Mouse (Mus musculus): ENCODE data around the gene Arrb1. TPM values are rescaled to one million over a fixed set of nuclear protein-coding genes. Genes with fewer than 3 reads are reported as not detected.

Gene Arrb1
- polyA plus RNA-seq, 1 experiment from 2014 or later, result 19.1 TPM

DNA sequence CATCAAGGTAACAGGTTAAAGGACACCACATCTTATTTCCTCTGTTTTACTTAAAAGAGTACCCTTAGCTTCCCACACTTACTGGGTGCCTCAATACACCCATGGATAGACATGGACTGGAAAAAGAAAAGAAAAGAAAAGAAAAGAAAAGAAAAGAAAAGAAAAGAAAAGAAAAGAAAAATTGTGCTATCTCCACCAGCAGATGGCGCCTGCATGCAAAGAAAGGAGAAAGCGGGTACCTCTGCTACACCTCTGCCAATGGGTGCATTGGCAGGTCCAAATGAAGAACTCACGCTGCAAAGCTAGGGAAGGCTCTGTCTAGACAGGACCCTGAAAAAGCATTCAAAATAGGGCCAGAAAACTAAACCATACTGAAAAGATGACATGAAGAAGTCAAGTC lies 83.6 kb downstream of the Arrb1 start:
- 9% methylated on average over 3 of the region's 3 CpGs for WGBS
- no peak overlapping the region for H3K4me3 ChIP-seq
- H3K36me3 ChIP-seq, result no peaks in the 10 kb centered on the region
- H3K27ac ChIP-seq (replicated peaks), result no peak overlapping the region
- ATAC-seq (ENCODE audit: low FRiP score, low read depth), result no peak
- no peak overlapping the region for H3K4me2 ChIP-seq
- no peaks in the 10 kb centered on the region for H3K27me3 ChIP-seq
- H3K9ac ChIP-seq, result no peak overlapping the region
- H3K9me3 ChIP-seq, result no peaks in the 10 kb centered on the region
- H3K4me1 ChIP-seq (replicated peaks), result no peaks in the 10 kb centered on the region

DNA sequence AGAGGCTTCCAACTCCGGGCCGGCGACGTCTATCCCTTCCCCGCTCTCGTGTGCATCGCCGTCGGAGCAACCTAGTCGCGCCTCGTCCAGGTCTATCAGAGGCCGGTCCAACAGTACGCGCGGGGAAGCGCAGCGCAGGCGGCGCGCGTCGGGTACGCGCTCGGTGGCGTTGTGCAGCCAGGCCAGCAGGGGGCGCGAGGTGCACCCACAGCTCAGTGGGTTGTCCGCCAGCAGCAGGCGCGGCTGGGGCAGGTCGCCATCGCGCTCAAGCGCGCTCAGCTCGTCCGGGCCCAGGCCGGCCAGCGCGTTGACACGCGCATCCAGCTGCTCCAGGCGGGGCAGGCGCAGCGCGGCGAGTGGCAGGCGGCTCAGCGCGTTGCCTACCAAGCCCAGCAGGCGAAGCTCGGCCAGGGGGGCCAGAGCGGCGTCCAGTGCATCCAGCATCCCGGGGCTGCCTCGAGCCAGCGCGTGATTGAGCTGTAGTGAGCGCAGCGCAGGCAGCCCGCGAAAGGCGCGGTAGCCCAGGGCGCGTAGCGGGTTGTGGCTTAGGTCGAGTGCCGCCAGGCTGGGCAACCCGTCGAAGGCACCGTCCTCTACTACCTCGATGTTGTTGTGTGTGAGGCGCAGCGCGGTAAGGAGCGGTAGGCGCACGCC lies 90.6 kb downstream of the Arrb1 start:
- no peaks in the 10 kb centered on the region for H3K9me3 ChIP-seq
- peak overlapping the region; percentile 20; the same call in 1 of the 2 replicates for H3K27ac ChIP-seq (replicated peaks)
- peak overlapping the region; percentile 49 for H3K9ac ChIP-seq
- peak; percentile 90 for ATAC-seq (ENCODE audit: low FRiP score, low read depth)
- peaks cover 23% of the 10 kb centered on the region for H3K4me1 ChIP-seq (replicated peaks)
- peak overlapping the region; percentile 75 for H3K4me2 ChIP-seq
- H3K36me3 ChIP-seq, result no peaks in the 10 kb centered on the region
- H3K4me3 ChIP-seq, result peak overlapping the region; percentile 46
- peaks cover 34% of the 10 kb centered on the region for H3K27me3 ChIP-seq
- WGBS, result under 1% methylated on average over 81 of the region's 81 CpGs

DNA sequence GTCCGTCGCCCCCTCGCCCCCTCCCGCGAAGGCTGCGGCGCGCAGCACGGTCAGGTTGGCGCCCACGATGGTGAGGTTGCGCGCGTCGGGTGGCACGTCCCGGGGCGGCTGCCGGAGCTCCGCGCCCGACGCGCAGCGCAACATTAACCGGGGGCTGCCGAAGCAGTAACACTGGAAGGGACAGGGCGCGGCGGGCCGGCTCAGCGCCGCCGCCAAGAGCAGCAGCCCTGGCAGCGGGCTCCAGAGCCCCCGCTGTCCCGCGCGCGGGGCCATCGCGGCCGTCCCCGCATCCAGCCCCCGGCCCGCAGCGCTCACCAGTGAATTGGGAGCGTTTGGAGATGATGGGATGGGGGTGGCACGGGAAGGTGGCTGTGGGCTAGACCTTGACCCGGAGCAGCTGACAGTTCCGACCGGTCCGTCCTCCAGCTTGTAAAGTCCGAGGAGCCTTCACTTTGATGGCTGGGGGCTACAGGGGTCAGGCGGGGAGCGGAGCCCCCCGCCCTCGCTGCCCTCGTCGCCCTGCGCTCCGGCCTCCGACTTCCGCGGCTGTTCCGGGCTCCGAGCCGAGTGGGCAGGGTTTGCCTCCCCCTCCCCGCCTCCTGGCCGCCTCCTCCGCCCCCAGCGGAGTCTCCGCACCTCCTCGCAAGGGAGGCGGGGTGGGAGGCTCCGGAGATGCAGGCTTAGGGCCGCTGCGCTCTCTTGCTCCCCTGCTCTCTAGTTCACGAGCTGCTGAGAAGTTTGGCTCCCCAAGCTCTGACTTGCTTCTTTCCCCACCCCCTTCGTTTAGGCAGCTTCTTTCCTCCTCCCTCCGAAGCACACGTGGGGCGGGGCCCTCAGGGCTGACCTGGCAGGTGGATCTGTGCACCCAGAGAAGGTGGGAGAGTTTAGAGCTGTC lies 91.4 kb downstream of the Arrb1 start, which contains the start of gene Tpbgl:
Tpbgl (minus strand) TSS at position 728 of the 895 bp plus-strand sequence.
- H3K36me3 ChIP-seq, result no peaks in the 10 kb centered on the region
- no peaks in the 10 kb centered on the region for H3K9me3 ChIP-seq
- peak within 1 kb of the TSS; percentile 46 for H3K4me3 ChIP-seq
- no peak; the same call in 1 of the 2 replicates for ATAC-seq (ENCODE audit: low FRiP score, low read depth)
- under 1% methylated on average over 72 of the region's 83 CpGs for WGBS
- peaks cover 34% of the 10 kb centered on the region for H3K27me3 ChIP-seq
- peak within 1 kb of the TSS; percentile 49 for H3K9ac ChIP-seq
- peak within 1 kb of the TSS; percentile 20; the same call in 1 of the 2 replicates for H3K27ac ChIP-seq (replicated peaks)
- peaks cover 23% of the 10 kb centered on the region for H3K4me1 ChIP-seq (replicated peaks)
- H3K4me2 ChIP-seq, result peak within 1 kb of the TSS; percentile 75

DNA sequence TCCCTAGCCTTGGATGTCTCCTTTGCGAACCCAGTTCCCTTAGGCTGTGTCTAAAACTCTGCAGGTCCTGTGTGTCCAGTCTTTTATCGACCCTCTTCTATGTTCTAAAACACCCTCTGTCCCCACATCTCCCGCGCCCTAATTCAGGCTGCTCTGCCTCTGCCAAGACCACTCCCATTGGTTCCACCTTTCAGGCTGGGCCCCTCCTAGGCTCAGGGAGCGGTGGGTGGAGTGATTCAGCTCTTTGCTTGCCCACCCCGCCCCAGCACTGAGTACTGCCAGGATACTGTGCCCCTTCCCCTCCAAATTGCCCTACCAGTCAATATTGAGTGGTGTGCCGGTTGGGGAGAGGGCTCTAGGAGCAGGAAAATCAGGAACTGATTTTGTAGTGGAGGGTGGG lies 92.1 kb downstream of the Arrb1 start:
- H3K36me3 ChIP-seq, result no peaks in the 10 kb centered on the region
- H3K4me2 ChIP-seq, result peak overlapping the region; percentile 75
- H3K9ac ChIP-seq, result no peak overlapping the region
- peaks cover 34% of the 10 kb centered on the region for H3K27me3 ChIP-seq
- WGBS, result 11% methylated on average over 7 of the region's 7 CpGs
- H3K4me3 ChIP-seq, result peak overlapping the region; percentile 46
- H3K27ac ChIP-seq (replicated peaks), result no peak overlapping the region
- ATAC-seq (ENCODE audit: low FRiP score, low read depth), result no peak
- no peaks in the 10 kb centered on the region for H3K9me3 ChIP-seq
- H3K4me1 ChIP-seq (replicated peaks), result peaks cover 23% of the 10 kb centered on the region

DNA sequence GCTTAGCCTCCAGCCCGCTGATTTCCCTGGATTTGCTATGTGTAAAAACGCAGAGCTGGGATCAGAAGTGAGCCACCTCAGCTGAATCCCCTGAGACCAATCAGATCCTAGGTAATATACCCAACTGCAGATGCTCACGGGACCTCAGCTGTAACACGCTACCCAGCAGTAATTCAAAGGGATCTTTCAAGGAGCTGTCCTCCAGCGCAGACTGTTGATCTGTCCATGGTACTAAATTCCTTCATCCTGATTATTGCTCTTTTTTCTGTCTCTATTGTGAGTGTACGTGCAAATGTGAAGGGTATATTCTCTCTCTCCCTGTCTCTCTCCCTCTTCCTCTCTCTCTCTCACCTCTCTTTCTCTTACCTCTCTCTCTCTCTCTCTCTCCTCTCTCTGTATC lies 97.0 kb downstream of the Arrb1 start:
- H3K9me3 ChIP-seq, result no peaks in the 10 kb centered on the region
- H3K4me1 ChIP-seq (replicated peaks), result peaks cover 3% of the 10 kb centered on the region
- no peak for ATAC-seq (ENCODE audit: low FRiP score, low read depth)
- H3K4me3 ChIP-seq, result no peak overlapping the region
- no peak overlapping the region for H3K4me2 ChIP-seq
- no peak overlapping the region for H3K9ac ChIP-seq
- no peaks in the 10 kb centered on the region for H3K36me3 ChIP-seq
- H3K27ac ChIP-seq (replicated peaks), result no peak overlapping the region
- peaks cover 13% of the 10 kb centered on the region for H3K27me3 ChIP-seq
- 24% methylated on average over 6 of the region's 6 CpGs for WGBS

DNA sequence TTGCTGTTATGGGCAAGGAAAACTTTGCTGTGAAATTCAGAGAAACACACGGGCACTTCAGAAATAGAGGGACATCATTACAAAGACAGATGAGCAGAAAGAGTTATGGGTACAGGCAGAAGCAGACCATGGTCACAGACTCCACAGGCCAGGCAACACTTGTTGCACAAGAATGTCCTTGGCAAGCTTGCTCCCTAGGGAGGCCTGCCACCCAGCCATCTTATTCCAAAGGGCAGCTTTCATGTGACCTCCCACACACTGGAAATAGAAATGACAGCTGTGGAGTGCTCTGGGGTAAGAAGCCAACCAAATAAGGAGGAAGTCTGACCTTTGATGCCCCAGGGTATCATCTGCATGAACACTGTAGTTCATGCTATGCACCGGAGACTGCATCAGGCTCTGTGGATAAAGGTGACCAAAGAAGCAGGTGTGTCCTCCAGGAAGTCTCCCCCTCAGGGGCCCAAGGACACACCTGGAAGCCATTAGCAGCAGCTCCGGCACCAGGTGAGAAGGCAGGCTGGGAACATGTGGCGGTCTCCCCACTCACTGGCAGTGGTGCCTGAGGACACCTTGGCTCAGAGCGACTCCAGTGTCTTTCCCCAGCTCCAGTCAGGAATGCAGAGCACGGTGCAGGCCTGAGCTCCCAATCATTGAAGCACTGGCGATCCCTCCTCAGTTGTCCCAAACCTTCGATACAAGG lies 98.8 kb downstream of the Arrb1 start:
- no peaks in the 10 kb centered on the region for H3K9me3 ChIP-seq
- H3K9ac ChIP-seq, result no peak overlapping the region
- H3K27me3 ChIP-seq, result no peaks in the 10 kb centered on the region
- no peaks in the 10 kb centered on the region for H3K36me3 ChIP-seq
- H3K4me3 ChIP-seq, result no peak overlapping the region
- H3K27ac ChIP-seq (replicated peaks), result no peak overlapping the region
- no peak for ATAC-seq (ENCODE audit: low FRiP score, low read depth)
- WGBS, result 79% methylated on average over 8 of the region's 8 CpGs
- no peak overlapping the region for H3K4me2 ChIP-seq
- H3K4me1 ChIP-seq (replicated peaks), result no peaks in the 10 kb centered on the region

DNA sequence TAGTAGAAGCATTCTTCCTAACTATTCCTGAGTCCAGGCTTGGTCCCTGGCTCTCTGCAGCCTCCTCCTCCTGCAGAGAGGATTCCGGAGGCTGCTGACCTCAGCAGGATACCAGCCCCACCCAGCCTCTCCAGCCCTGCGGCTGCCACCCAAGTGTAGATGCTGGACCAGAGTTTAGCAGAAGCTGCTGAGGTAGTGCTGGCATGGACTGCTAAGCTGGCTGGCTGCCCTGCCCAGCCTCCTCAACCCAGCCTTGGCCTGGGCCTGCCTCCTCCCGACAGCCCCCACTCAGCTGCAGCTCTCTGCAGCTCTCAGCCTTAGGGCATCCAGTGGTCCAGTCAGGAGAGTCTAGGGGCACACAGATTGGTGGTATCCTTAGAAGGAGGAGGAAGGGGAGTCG lies 106.0 kb downstream of the Arrb1 start:
- H3K9me3 ChIP-seq, result no peaks in the 10 kb centered on the region
- no peak overlapping the region for H3K9ac ChIP-seq
- H3K4me2 ChIP-seq, result no peak overlapping the region
- no peak overlapping the region for H3K27ac ChIP-seq (replicated peaks)
- ATAC-seq (ENCODE audit: low FRiP score, low read depth), result no peak
- no peaks in the 10 kb centered on the region for H3K36me3 ChIP-seq
- no peaks in the 10 kb centered on the region for H3K27me3 ChIP-seq
- no peaks in the 10 kb centered on the region for H3K4me1 ChIP-seq (replicated peaks)
- 46% methylated on average over 4 of the region's 4 CpGs for WGBS
- no peak overlapping the region for H3K4me3 ChIP-seq

DNA sequence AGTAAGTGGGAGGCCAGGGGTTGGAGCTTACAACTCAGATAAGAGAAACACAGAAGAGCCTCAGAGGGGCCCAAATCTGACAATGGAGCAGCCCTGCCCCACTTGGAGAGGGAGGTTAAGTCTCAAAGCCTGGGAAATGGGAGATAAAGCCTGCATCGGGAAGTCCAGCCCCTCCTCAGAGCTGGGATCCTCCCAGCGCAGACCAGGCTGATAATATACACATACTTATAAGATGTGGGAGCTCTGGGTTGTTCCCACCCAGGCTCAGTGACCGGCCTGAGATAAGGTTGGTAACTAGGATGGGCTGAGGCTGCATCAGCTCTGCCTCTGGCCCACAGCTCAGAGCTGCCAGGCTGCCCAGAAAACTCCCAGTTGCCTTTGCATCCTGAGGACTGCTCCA lies 106.8 kb downstream of the Arrb1 start:
- Histone ChIP-seq H3K4me3 (no peak overlapping the region), H3K9ac (no peak overlapping the region), H3K4me1 (replicated peaks) (no peaks in the 10 kb centered on the region), H3K27ac (replicated peaks) (no peak overlapping the region), H3K9me3 (no peaks in the 10 kb centered on the region), H3K4me2 (no peak overlapping the region), H3K27me3 (no peaks in the 10 kb centered on the region), H3K36me3 (no peaks in the 10 kb centered on the region)
- no peak for ATAC-seq (ENCODE audit: low FRiP score, low read depth)
- WGBS, result 56% methylated on average over 3 of the region's 3 CpGs

DNA sequence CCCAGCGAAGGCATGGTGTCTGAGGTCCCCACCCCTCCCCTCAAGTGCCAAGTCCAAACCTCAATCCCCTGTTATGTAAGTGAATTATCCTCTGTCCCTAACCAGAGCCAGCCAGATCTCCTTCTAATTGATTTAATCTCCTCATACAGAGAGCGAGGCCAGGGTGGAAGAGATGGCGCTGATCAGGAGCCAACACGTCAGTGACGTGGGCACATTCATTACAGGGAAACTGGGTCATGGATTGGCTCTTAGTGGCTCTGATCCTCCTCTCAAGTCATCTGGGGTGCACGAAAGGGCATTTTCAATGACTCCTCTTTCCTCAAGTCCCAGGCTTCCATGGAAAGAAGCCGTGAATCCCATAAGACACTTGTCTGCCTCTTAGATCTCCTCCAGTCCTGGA lies 109.4 kb downstream of the Arrb1 start:
- H3K4me1 ChIP-seq (replicated peaks), result 0 out of 2 replicates have a peak, but pooled peaks cover 3% of the 10 kb centered on the region
- H3K9ac ChIP-seq, result no peak overlapping the region
- no peak for ATAC-seq (ENCODE audit: low FRiP score, low read depth)
- H3K4me2 ChIP-seq, result no peak overlapping the region
- no peaks in the 10 kb centered on the region for H3K9me3 ChIP-seq
- 85% methylated on average over 7 of the region's 7 CpGs for WGBS
- H3K36me3 ChIP-seq, result no peaks in the 10 kb centered on the region
- H3K4me3 ChIP-seq, result no peak overlapping the region
- no peaks in the 10 kb centered on the region for H3K27me3 ChIP-seq
- no peak overlapping the region for H3K27ac ChIP-seq (replicated peaks)

DNA sequence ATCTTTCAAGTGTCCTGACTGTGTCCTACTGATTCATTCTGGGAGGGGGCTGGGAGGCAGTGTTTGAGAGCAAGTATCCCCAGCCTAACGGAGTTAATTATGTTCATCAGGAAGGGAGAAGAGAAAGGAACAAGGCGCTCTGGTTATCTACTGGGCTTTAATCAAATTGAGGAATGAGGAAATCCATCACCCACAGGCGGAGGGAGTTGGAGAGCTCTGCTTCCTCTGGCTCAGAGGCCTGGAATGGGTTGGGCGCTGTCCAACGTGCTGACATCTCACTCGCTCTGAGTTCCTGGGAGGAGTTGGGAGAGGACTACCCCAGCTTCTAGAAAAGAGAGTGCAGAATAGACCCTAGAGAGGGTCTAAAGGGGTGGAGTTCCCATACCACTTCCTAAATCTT lies 113.4 kb downstream of the Arrb1 start:
- H3K27ac ChIP-seq (replicated peaks), result no peak overlapping the region
- no peak for ATAC-seq (ENCODE audit: low FRiP score, low read depth)
- no peak overlapping the region for H3K4me2 ChIP-seq
- no peaks in the 10 kb centered on the region for H3K36me3 ChIP-seq
- WGBS, result 9% methylated on average over 6 of the region's 6 CpGs
- no peak overlapping the region for H3K9ac ChIP-seq
- no peaks in the 10 kb centered on the region for H3K27me3 ChIP-seq
- H3K4me3 ChIP-seq, result no peak overlapping the region
- H3K9me3 ChIP-seq, result no peaks in the 10 kb centered on the region
- H3K4me1 ChIP-seq (replicated peaks), result peaks cover 9% of the 10 kb centered on the region; the same call in 1 of the 2 replicates

DNA sequence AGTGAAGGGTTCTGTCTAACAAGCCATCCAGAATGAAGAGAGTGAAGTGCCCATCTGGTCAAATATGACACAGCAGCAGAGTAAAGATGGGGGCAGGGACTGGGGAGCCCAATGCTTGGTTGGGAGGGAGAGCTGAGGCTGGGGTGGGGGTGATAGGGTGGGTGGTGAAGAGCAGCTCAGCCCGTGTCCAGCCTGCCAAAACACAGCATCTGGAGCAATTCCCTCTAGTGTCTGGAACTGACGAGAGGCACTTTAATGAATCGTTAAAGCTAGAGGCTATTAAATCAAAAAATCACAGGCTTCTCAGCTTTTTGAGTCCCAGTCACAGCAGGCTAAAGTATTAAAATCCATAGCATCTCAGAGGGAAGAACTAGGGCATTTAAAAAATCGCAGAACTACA lies 114.3 kb downstream of the Arrb1 start:
- Histone ChIP-seq H3K9ac (no peak overlapping the region), H3K27ac (replicated peaks) (no peak overlapping the region), H3K4me3 (no peak overlapping the region), H3K36me3 (no peaks in the 10 kb centered on the region), H3K9me3 (no peaks in the 10 kb centered on the region), H3K27me3 (no peaks in the 10 kb centered on the region), H3K4me1 (replicated peaks) (peaks cover 9% of the 10 kb centered on the region; the same call in 1 of the 2 replicates), H3K4me2 (no peak overlapping the region)
- no peak for ATAC-seq (ENCODE audit: low FRiP score, low read depth)
- 42% methylated on average over 4 of the region's 4 CpGs for WGBS

DNA sequence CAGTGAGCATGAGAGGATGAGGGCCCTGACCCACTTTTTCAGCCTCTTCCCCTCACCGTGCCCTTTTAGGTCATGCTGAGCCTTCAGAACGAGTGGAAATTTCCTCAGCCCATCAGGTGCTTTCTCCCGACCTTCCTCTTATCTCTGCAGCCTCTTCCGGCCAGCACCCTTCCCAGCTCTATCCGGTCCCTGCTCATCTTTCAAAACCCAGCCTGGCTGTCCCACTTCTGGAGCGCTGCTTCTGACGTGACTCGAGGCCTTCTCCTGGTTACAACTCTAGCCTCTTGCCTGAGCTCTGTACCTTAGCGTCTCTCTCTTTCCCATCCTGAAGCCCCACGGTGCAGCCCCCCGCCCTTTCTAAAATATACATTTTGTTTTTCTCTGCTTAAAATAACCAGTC lies 119.0 kb downstream of the Arrb1 start:
- Histone ChIP-seq H3K27me3 (no peaks in the 10 kb centered on the region), H3K9ac (no peak overlapping the region), H3K27ac (replicated peaks) (no peak overlapping the region), H3K4me1 (replicated peaks) (peaks cover 9% of the 10 kb centered on the region; the same call in 1 of the 2 replicates), H3K4me2 (no peak overlapping the region), H3K4me3 (no peak overlapping the region), H3K9me3 (no peaks in the 10 kb centered on the region), H3K36me3 (no peaks in the 10 kb centered on the region)
- WGBS, result 82% methylated on average over 11 of the region's 11 CpGs
- no peak for ATAC-seq (ENCODE audit: low FRiP score, low read depth)
